Mouse (Mus musculus) liver, adult 2 months (tissue): ENCODE results near the gene Vmn1r222. TPM values are rescaled to one million over a fixed set of nuclear protein-coding genes. Genes with fewer than 3 reads are reported as not detected.
"Not testable (repeated sequence)": the region's sequence is repeated elsewhere in the genome, so short reads cannot be mapped to it uniquely, and the experiment has no call there.

Experiments
- DNase-seq: peaks from one replicate; pipeline ENCODE4 v3.0.0-alpha.2; 2011; ENCODE audit warnings: low read depth, low spot score; ENCODE audit errors: extremely low read depth
- H3K27ac ChIP-seq: fragments of 200-500 bp; replicated peaks from 2 replicates; pipeline ENCODE4 v1.5.1; 2012; ENCODE audit warnings: low read depth, mild to moderate bottlenecking, control low read depth, inconsistent platforms, low read length; ENCODE audit not compliant: insufficient read depth
- H3K27me3 ChIP-seq: fragments of 200-500 bp; 2 replicates; pipeline ENCODE4 v1.6.1; 2012; ENCODE audit warnings: mild to moderate bottlenecking, moderate library complexity, low read length, inconsistent platforms; ENCODE audit not compliant: control insufficient read depth, insufficient read depth
- H3K36me3 ChIP-seq: fragments of 200-500 bp; 2 replicates; pipeline ENCODE4 v1.6.1; 2012; ENCODE audit warnings: low read length, inconsistent platforms; ENCODE audit not compliant: control insufficient read depth, insufficient read depth
- H3K4me1 ChIP-seq: fragments of 200-500 bp; 2 replicates; pipeline ENCODE4 v1.6.1; 2011; ENCODE audit warnings: low read length; ENCODE audit not compliant: control insufficient read depth, insufficient read depth
- H3K4me3 ChIP-seq: fragments of 200-500 bp; 2 replicates; pipeline ENCODE4 v1.5.1; 2011; ENCODE audit warnings: low read depth, mild to moderate bottlenecking, control low read depth, low read length, moderate library complexity; ENCODE audit not compliant: insufficient read depth
- H3K79me2 ChIP-seq: fragments of 200-500 bp; 2 replicates; pipeline ENCODE4 v1.6.1; 2012; ENCODE audit warnings: inconsistent platforms, mild to moderate bottlenecking, low read length, moderate library complexity; ENCODE audit not compliant: control insufficient read depth, insufficient read depth
- H3K9ac ChIP-seq: fragments of 200-500 bp; 2 replicates; pipeline ENCODE4 v1.6.1; 2012; ENCODE audit warnings: low read depth, mild to moderate bottlenecking, control low read depth, inconsistent platforms, low read length
- CTCF ChIP-seq: fragments of 200-500 bp; IDR thresholded peaks from 2 replicates; pipeline ENCODE4 v1.5.1; 2011; ENCODE audit warnings: low read depth, low read length, control low read depth
- POLR2A ChIP-seq: fragments of 200-500 bp; IDR thresholded peaks from 2 replicates; pipeline ENCODE4 v1.6.1; 2011; ENCODE audit warnings: low read length, control low read depth; ENCODE audit not compliant: insufficient read depth; ENCODE audit errors: extremely low read depth
- WGBS: fragments of 180-500 bp; shearing (Covaris S2); methylation state at CpG from one replicate; pipeline ENCODE4 v1.1.7; 2018; 5-methylcytosine and 5-hydroxymethylcytosine counted together
- polyA plus RNA-seq: library from polyadenylated mRNA; depleted of rRNA; stranded (reverse); fragments of >200 nt; gene quantifications from 2 replicates; pipeline ENCODE4 v1.2.3, GENCODE M21; 2012; rRNA removed
- total RNA-seq: library from RNA; depleted of rRNA; stranded (reverse); fragments of >200 nt; gene quantifications from 2 replicates; pipeline ENCODE4 v1.2.3, GENCODE M21; 2014; rRNA removed

The Vmn1r222 gene
- total and polyA plus RNA-seq, 2 experiments = not detected

DNA sequence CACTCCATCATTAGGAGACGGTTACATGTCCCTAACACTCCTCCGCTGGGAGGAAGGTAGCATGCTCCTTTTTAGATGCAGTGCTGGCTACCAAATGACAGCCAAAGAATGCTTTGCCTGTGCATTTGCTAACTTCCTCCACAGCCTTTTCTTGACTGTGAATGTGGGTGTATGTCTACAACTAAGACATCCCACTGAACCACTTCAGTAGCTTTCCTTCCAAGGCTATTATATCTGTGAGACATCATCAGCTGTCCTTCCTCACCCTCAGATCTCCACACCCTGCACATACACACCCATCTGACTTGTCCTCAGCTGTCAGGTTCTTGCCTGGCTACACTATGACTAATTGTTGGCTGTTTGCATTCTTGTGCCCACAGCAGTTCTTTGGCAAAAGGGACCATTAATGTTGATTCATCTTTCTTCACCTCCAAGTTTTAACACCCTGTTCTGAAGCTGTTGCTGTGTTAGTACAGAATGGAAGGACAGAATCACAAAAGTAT lies 22.9 kb upstream of the Vmn1r222 start:
- 94% methylated on average over 2 of the region's 2 CpGs for WGBS
- H3K79me2 ChIP-seq = no peaks in the 10 kb centered on the region
- no peak for TF ChIP-seq POLR2A
- TF ChIP-seq CTCF = no peak

DNA sequence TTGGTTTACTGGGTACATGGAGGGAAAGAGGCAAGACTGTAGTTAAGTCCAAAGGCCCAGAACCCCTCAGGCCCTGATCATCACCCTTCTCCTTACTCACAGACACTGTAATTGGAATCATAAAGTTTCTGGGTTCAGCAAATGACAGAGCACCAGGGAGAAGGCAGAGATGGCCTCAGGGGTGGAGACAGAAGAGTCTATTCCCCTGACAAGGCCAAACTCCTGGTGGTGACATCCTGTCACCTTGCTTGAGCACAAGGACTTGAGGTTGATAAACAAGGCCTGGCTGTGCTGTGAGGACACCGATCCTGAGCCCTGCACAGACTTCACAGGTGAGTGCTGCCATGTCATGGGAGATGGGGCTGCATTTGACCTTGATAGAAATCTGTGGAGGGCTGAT lies 11.1 kb upstream of the Vmn1r222 start, which contains the start of gene Vmn1r223:
Gene Vmn1r223 (plus strand): TSS at position 301 of the 400 bp plus-strand sequence.
- not testable (repeated sequence) for H3K4me1 ChIP-seq, H3K36me3 ChIP-seq, H3K79me2 ChIP-seq, DNase-seq, H3K4me3 ChIP-seq, H3K27ac ChIP-seq, H3K27me3 ChIP-seq, H3K9ac ChIP-seq
- WGBS = 79% methylated on average over 1 of the region's 1 CpGs

More for the DNA sequence above, 22.9 kb upstream of the Vmn1r222 start:
- Histone ChIP-seq H3K4me1 (no peaks in the 10 kb centered on the region), H3K9ac (no peak overlapping the region), H3K36me3 (no peaks in the 10 kb centered on the region), H3K27me3 (no peaks in the 10 kb centered on the region), H3K27ac (no peak overlapping the region), H3K4me3 (no peak overlapping the region)
- DNase-seq = no peak

DNA sequence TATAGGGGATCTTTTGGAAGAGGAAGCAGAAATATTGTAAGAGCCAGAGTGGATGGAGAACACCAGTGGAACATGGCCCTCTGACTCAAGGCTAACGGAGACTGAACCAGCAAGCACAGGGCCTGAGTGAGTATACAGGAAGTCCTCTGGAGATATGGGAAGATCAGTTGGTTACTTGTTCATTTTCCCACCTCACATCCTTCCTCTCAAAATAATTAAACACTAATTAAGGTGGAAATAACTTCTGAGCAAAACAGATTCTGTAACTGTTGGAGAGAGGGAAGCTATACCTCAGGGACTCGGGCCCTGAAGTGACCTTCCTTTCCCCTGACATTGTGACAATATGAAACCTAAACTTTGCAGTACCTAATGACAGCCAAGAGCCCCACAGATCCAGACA lies 21.9 kb downstream of the Vmn1r222 start, which contains the start of gene Vmn1r221:
Gene Vmn1r221 (plus strand): TSS at position 301 of the 400 bp plus-strand sequence.
- H3K4me3 ChIP-seq, H3K27me3 ChIP-seq, H3K79me2 ChIP-seq, H3K36me3 ChIP-seq, H3K9ac ChIP-seq, H3K27ac ChIP-seq, H3K4me1 ChIP-seq, DNase-seq: not testable (repeated sequence)
- 77% methylated on average over 2 of the region's 2 CpGs for WGBS

DNA sequence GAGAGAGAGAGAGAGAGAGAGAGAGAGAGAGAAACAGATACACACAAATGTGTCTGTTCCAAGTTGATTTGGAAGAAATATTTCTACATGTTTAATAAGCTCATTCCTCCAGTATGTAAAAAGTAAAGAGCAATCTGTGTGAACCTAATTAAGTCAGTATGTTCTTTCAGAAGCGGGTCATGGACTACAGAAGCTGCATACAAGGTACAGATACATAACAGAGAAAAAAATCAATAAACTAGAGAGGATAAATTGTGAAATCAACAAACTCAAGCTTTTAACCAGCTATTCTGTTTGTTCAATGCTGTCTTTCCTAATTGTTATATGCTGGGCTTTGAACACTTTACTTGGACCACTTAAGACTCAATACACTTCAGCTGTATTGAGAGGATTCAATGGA lies 31.9 kb downstream of the Vmn1r222 start:
- DNase-seq = peak; percentile 53
- H3K9ac ChIP-seq, H3K27ac ChIP-seq, H3K36me3 ChIP-seq, H3K4me3 ChIP-seq, H3K79me2 ChIP-seq, H3K27me3 ChIP-seq, H3K4me1 ChIP-seq: not testable (repeated sequence)
- 17% methylated on average over 1 of the region's 1 CpGs for WGBS

DNA sequence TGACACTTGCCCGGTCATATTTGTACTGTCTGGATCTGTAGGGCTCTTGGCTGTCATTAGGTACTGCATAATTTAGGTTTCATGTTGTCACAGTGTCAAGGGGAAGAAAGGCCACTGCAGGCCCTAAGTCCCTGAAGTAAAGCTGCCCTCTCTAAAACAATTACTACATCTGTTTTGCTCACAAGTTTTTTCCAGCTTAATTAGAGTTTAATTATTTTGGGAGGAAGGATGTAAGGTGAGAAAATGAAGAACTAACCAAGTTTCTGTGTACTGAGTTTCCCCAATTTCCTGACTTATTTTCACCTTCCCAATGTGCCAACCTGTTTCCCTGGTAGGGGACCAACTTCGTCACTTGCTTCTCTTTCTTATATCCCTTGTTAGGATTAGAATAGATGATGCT lies 47.9 kb downstream of the Vmn1r222 start, which contains the start of gene Vmn1r220:
Gene Vmn1r220 (minus strand): TSS at position 101 of the 400 bp plus-strand sequence.
- Histone ChIP-seq H3K9ac (no peak within 1 kb of the TSS), H3K36me3 (no peaks in the 10 kb centered on the region), H3K4me3 (no peak within 1 kb of the TSS), H3K4me1 (no peaks in the 10 kb centered on the region), H3K27me3 (no peaks in the 10 kb centered on the region), H3K27ac (no peak within 1 kb of the TSS), H3K79me2 (no peaks in the 10 kb centered on the region)
- TF ChIP-seq POLR2A (no peak), CTCF (no peak)
- no peak for DNase-seq
- 84% methylated on average over 2 of the region's 2 CpGs for WGBS

Other genes starting within 250 kb of the Vmn1r222 start
- gene Vmn1r213, start 228.3 kb downstream of the Vmn1r222 start, total RNA-seq = not detected in 2 replicates
- not detected in 2 replicates for gene Vmn1r213, start 228.3 kb downstream of the Vmn1r222 start, polyA plus RNA-seq
- not detected in 2 replicates for gene Vmn1r214, start 205.5 kb downstream of the Vmn1r222 start, total RNA-seq
- not detected in 2 replicates for gene Vmn1r214, start 205.5 kb downstream of the Vmn1r222 start, polyA plus RNA-seq
- gene Vmn1r215, start 167.9 kb downstream of the Vmn1r222 start, total RNA-seq = not detected in 2 replicates
- not detected in 2 replicates for gene Vmn1r215, start 167.9 kb downstream of the Vmn1r222 start, polyA plus RNA-seq
- not detected in 2 replicates for gene Vmn1r217, start 117.7 kb downstream of the Vmn1r222 start, total RNA-seq
- gene Vmn1r217, start 117.7 kb downstream of the Vmn1r222 start, polyA plus RNA-seq = not detected in 2 replicates
- not detected in 2 replicates for gene Vmn1r218, start 102.8 kb downstream of the Vmn1r222 start, total RNA-seq
- not detected in 2 replicates for gene Vmn1r218, start 102.8 kb downstream of the Vmn1r222 start, polyA plus RNA-seq
- not detected in 2 replicates for gene Vmn1r219, start 76.6 kb downstream of the Vmn1r222 start, total RNA-seq
- gene Vmn1r219, start 76.6 kb downstream of the Vmn1r222 start, polyA plus RNA-seq = not detected in 2 replicates
- gene Vmn1r220, start 48.0 kb downstream of the Vmn1r222 start, total RNA-seq = not detected in 2 replicates
- gene Vmn1r220, start 48.0 kb downstream of the Vmn1r222 start, polyA plus RNA-seq = not detected in 2 replicates
- gene Vmn1r221, start 21.8 kb downstream of the Vmn1r222 start, total RNA-seq = not detected in 2 replicates
- gene Vmn1r221, start 21.8 kb downstream of the Vmn1r222 start, polyA plus RNA-seq = not detected in 2 replicates
- not detected in 2 replicates for gene Vmn1r223, start 11.2 kb upstream of the Vmn1r222 start, total RNA-seq
- not detected in 2 replicates for gene Vmn1r223, start 11.2 kb upstream of the Vmn1r222 start, polyA plus RNA-seq
- 8.1 and 9.7 TPM in 2 replicates for gene Zfp322a, start 133.3 kb upstream of the Vmn1r222 start, total RNA-seq
- gene Zfp322a, start 133.3 kb upstream of the Vmn1r222 start, polyA plus RNA-seq = 0.60 and 1.3 TPM in 2 replicates
- 3.5 and 3.7 TPM in 2 replicates for gene Abt1, start 187.9 kb upstream of the Vmn1r222 start, total RNA-seq
- 2.1 TPM in 2 replicates for gene Abt1, start 187.9 kb upstream of the Vmn1r222 start, polyA plus RNA-seq
- gene Btn1a1, start 230.0 kb upstream of the Vmn1r222 start, total RNA-seq = not detected in 2 replicates
- gene Btn1a1, start 230.0 kb upstream of the Vmn1r222 start, polyA plus RNA-seq = not detected in 2 replicates